Mouse (Mus musculus) kidney, embryonic 16.5 days (tissue): ENCODE measurements around the gene Apaf1. TPM values are rescaled to one million over a fixed set of nuclear protein-coding genes. Genes with fewer than 3 reads are reported as not detected.

Experiments used
- ATAC-seq: fragments of 200-750 bp; cut with Nextera tagmentation; 2 replicates; pipeline ENCODE4 v1.8.0; 2017; ENCODE audit warnings: moderate TSS enrichment; ENCODE audit not compliant: low FRiP score, low TSS enrichment
- H3K27ac ChIP-seq: fragments of 300-500 bp; sonication (generic); 2 replicates; pipeline ENCODE4 v1.5.1; 2014; ENCODE audit warnings: low read length
- H3K27me3 ChIP-seq: fragments of 300-500 bp; sonication (generic); 2 replicates; pipeline ENCODE4 v1.6.1; 2014; ENCODE audit warnings: low read length, control low read depth, mixed read lengths; ENCODE audit not compliant: insufficient read depth
- H3K36me3 ChIP-seq: fragments of 300-500 bp; sonication (generic); 2 replicates; pipeline ENCODE4 v1.6.1; 2014; ENCODE audit warnings: low read length, control low read depth, mixed read lengths; ENCODE audit not compliant: insufficient read depth
- H3K4me1 ChIP-seq: fragments of 300-500 bp; sonication (generic); 2 replicates; pipeline ENCODE4 v1.6.1; 2014; ENCODE audit warnings: low read length, control low read depth, mixed read lengths; ENCODE audit not compliant: insufficient read depth
- H3K4me2 ChIP-seq: fragments of 300-500 bp; sonication (generic); replicated peaks from 2 replicates; pipeline ENCODE4 v1.6.1; 2014; ENCODE audit warnings: low read depth, low read length
- H3K4me3 ChIP-seq: fragments of 300-500 bp; sonication (generic); 2 replicates; pipeline ENCODE4 v1.5.1; 2014; ENCODE audit warnings: mild to moderate bottlenecking, low read length
- H3K9ac ChIP-seq: fragments of 300-500 bp; sonication (generic); replicated peaks from 2 replicates; pipeline ENCODE4 v1.6.1; 2014; ENCODE audit warnings: low read length
- H3K9me3 ChIP-seq: fragments of 300-500 bp; sonication (generic); 2 replicates; pipeline ENCODE4 v1.6.1; 2016; ENCODE audit warnings: low read length, control low read depth
- WGBS: fragments of 180-500 bp; shearing (Covaris S2); extraction: QIAGEN DNeasy Blood & Tissue Kit; methylation state at CpG from one replicate; pipeline ENCODE4 v1.1.7; 2014; 5-methylcytosine and 5-hydroxymethylcytosine counted together
- polyA plus RNA-seq: library from polyadenylated mRNA; unstranded; fragments of >200 nt; fragmentation: Nextera tagmentation; extraction: Ambion mirVana; gene quantifications from 2 replicates; pipeline ENCODE4 v1.2.1, GENCODE M21; 2015

Gene Apaf1
- polyA plus RNA-seq, 1 experiment from 2014 or later = 15.8 TPM

GRCm38 (mm10) chr10:90940521-90941520 lies 141.7 kb downstream of the Apaf1 start:
- H3K4me1 ChIP-seq = no peaks in the 10 kb centered on the region
- WGBS = 61% methylated on average over 15 of the region's 15 CpGs
- H3K27me3 ChIP-seq = no peaks in the 10 kb centered on the region
- ATAC-seq = no peak
- no peak overlapping the region for H3K4me3 ChIP-seq
- no peak overlapping the region for H3K4me2 ChIP-seq
- no peaks in the 10 kb centered on the region; the same call in 1 of the 2 replicates for H3K9me3 ChIP-seq
- no peaks in the 10 kb centered on the region for H3K36me3 ChIP-seq
- H3K27ac ChIP-seq = no peak overlapping the region
- no peak overlapping the region for H3K9ac ChIP-seq

Other genes with a start within 250 kb of the Apaf1 start
- 37.6 and 39.3 TPM in 2 replicates for gene Ikbip, start 170 bp upstream of the Apaf1 start, polyA plus RNA-seq
- 673 and 685 TPM in 2 replicates for gene Slc25a3, start 41.3 kb upstream of the Apaf1 start, polyA plus RNA-seq
- gene Tmpo, start 98.5 kb upstream of the Apaf1 start, polyA plus RNA-seq = 191 and 202 TPM in 2 replicates